Mouse (Mus musculus) thymus, adult 2 months (tissue): ENCODE measurements around the gene Fbxl19.

Source experiments
- CTCF ChIP-seq: fragments of 200-500 bp; IDR thresholded peaks from 2 replicates; pipeline ENCODE4 v1.5.1; 2012; ENCODE audit warnings: mild to moderate bottlenecking, control low read depth, low read length, moderate library complexity, borderline replicate concordance; ENCODE audit not compliant: control insufficient read depth, poor library complexity, insufficient read depth; ENCODE audit errors: extremely low read depth
- POLR2A ChIP-seq: fragments of 200-500 bp; IDR thresholded peaks from 2 replicates; pipeline ENCODE4 v1.6.1; 2012; ENCODE audit warnings: mild to moderate bottlenecking, low read length, control low read depth, moderate library complexity; ENCODE audit not compliant: control insufficient read depth, poor library complexity, insufficient read depth; ENCODE audit errors: extremely low read depth

DNA sequence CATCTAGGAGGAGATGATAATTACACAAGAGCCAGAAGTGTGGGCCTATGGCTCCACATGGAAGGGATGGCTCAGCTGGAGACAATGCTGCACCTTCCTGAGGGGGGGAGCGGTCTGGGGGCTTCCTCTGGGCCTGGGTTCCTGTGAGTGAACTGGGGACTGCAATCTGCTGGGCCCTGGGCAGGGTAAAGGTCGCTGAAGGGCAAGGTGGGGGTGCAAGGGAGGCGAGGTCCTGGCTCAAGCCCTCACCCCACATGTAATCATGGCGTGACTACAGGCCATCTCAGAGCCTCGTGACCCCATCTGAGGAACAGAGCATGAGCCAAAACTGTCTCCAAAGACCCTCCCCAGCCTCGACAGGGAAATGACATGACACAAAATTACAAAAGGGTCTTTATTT is 39.7 kb upstream of the Fbxl19 start:
- no peak for TF ChIP-seq CTCF
- no peak for TF ChIP-seq POLR2A
